Mouse (Mus musculus): ENCODE results near the gene 1700021F05Rik. TPM values are rescaled to one million over a fixed set of nuclear protein-coding genes. Genes with fewer than 3 reads are reported as not detected.

Gene 1700021F05Rik
- polyA plus RNA-seq, 1 experiment from 2014 or later, result 62.6 TPM

- 84% methylated on average over 2 of the region's 2 CpGs for WGBS
- no peak overlapping the region for H3K4me3 ChIP-seq
- no peaks in the 10 kb centered on the region for H3K36me3 ChIP-seq (replicated peaks)
Observed at GRCm38 (mm10) chr10:43574352-43574751, 33.6 kb upstream of the 1700021F05Rik start.

GRCm38 (mm10) chr10:43561311-43561710, 20.5 kb upstream of the 1700021F05Rik start:
- no peak overlapping the region for H3K4me3 ChIP-seq
- no peak for ATAC-seq (replicated peaks)

More at GRCm38 (mm10) chr10:43574352-43574751, 33.6 kb upstream of the 1700021F05Rik start:
- Histone ChIP-seq H3K9me3 (no peaks in the 10 kb centered on the region), H3K4me1 (peaks cover 13% of the 10 kb centered on the region), H3K27ac (no peak overlapping the region), H3K4me2 (no peak overlapping the region), H3K27me3 (replicated peaks) (no peaks in the 10 kb centered on the region; the same call in 1 of the 2 replicates), H3K9ac (no peak overlapping the region)
- ATAC-seq (replicated peaks), result no peak

DNA sequence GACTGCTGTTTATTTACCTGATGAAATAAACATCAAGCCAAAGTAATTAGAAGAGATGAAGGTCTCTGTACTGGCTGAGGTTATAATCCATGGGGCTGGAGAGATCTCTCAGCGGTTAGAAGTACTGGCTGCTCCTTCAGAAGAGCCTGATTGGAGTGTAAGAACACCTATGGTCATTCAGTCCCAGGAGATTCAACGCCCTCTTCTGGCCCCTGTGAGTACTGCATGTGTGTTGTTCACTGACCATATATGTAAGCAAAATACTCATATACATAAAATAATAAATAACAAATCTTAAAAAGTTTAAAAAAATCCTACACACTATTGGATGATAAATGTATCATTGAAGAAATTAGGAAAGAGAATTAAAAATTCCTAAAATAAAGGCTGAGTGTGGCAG, 20.0 kb upstream of the 1700021F05Rik start:
- H3K4me1 ChIP-seq, result no peaks in the 10 kb centered on the region
- H3K36me3 ChIP-seq (replicated peaks), result no peaks in the 10 kb centered on the region
- no peak overlapping the region for H3K4me3 ChIP-seq
- H3K4me2 ChIP-seq, result no peak overlapping the region
- H3K9me3 ChIP-seq, result no peaks in the 10 kb centered on the region
- 45% methylated on average over 2 of the region's 2 CpGs for WGBS
- ATAC-seq (replicated peaks), result no peak
- H3K9ac ChIP-seq, result no peak overlapping the region
- H3K27me3 ChIP-seq (replicated peaks), result no peaks in the 10 kb centered on the region
- H3K27ac ChIP-seq, result no peak overlapping the region

More at GRCm38 (mm10) chr10:43561311-43561710, 20.5 kb upstream of the 1700021F05Rik start:
- no peak overlapping the region for H3K27ac ChIP-seq
- H3K9ac ChIP-seq, result no peak overlapping the region
- no peak overlapping the region for H3K4me2 ChIP-seq
- no peaks in the 10 kb centered on the region for H3K36me3 ChIP-seq (replicated peaks)
- no peaks in the 10 kb centered on the region for H3K4me1 ChIP-seq
- WGBS, result 92% methylated on average over 2 of the region's 2 CpGs
- no peaks in the 10 kb centered on the region for H3K27me3 ChIP-seq (replicated peaks)
- no peaks in the 10 kb centered on the region for H3K9me3 ChIP-seq

DNA sequence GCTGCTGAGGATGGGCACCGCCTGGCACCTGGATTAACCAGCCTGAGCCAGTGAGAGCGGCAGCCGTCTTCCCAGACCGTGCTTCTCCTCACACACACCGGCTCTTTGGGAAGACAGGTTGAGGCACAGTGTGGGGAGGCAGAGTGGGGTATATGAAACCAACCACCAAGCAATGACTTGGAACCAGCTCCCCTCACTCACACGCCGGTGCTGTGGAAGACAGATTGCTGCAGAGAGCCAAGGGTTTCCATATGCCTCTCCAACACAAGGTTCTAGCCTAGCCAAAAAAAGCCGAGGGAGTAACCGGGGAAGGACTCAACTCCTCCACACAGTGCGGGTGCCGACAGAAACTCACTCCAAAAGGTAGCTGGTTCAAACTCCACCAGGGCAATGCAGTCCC, 18.5 kb upstream of the 1700021F05Rik start:
- no peak overlapping the region for H3K4me2 ChIP-seq
- H3K4me1 ChIP-seq, result no peaks in the 10 kb centered on the region
- no peaks in the 10 kb centered on the region for H3K27me3 ChIP-seq (replicated peaks)
- H3K9ac ChIP-seq, result no peak overlapping the region
- H3K4me3 ChIP-seq, result no peak overlapping the region
- no peak overlapping the region for H3K27ac ChIP-seq
- WGBS, result 84% methylated on average over 11 of the region's 11 CpGs
- H3K9me3 ChIP-seq, result no peaks in the 10 kb centered on the region
- no peak for ATAC-seq (replicated peaks)
- no peaks in the 10 kb centered on the region for H3K36me3 ChIP-seq (replicated peaks)

GRCm38 (mm10) chr10:43557630-43558165, 16.9 kb upstream of the 1700021F05Rik start:
- H3K9me3 ChIP-seq, result no peaks in the 10 kb centered on the region
- no peaks in the 10 kb centered on the region for H3K36me3 ChIP-seq (replicated peaks)
- no peak for ATAC-seq (replicated peaks)
- no peaks in the 10 kb centered on the region for H3K4me1 ChIP-seq
- H3K4me2 ChIP-seq, result no peak overlapping the region
- H3K9ac ChIP-seq, result no peak overlapping the region
- H3K4me3 ChIP-seq, result no peak overlapping the region
- no peaks in the 10 kb centered on the region for H3K27me3 ChIP-seq (replicated peaks)
- no peak overlapping the region for H3K27ac ChIP-seq
- 86% methylated on average over 5 of the region's 5 CpGs for WGBS

DNA sequence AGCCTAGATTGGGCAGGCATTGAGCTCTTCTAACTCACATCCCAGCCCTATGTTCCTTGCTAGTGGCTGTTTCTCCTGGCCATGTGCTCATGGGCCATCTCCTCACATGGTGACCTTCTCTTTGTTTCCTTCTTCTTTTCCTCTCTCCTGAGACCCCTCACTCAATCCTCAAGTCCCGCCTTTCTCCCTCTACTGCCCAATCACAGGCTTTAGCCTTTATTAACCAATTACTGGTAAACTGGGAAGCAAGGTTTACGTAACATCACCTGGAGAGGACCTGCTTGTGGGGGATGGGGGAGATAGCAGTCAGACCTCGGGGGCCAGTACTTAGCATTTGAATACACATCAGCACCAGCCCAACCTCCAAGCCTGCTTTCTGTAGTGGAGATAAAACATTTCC, 10.6 kb upstream of the 1700021F05Rik start:
- peak; percentile 48; the same call in 1 of the 2 replicates for ATAC-seq (replicated peaks)
- H3K9ac ChIP-seq, result no peak overlapping the region
- 0 out of 2 replicates have a peak overlapping the region, but pooled peaks have one; percentile 8 for H3K27ac ChIP-seq
- no peaks in the 10 kb centered on the region for H3K36me3 ChIP-seq (replicated peaks)
- no peaks in the 10 kb centered on the region for H3K4me1 ChIP-seq
- no peaks in the 10 kb centered on the region for H3K9me3 ChIP-seq
- H3K4me3 ChIP-seq, result no peak overlapping the region
- H3K4me2 ChIP-seq, result no peak overlapping the region
- H3K27me3 ChIP-seq (replicated peaks), result no peaks in the 10 kb centered on the region
- 30% methylated on average over 3 of the region's 3 CpGs for WGBS

- Histone ChIP-seq H3K9ac (no peak overlapping the region), H3K27ac (0 out of 2 replicates have a peak overlapping the region, but pooled peaks have one; percentile 8), H3K4me1 (no peaks in the 10 kb centered on the region), H3K4me3 (no peak overlapping the region), H3K36me3 (replicated peaks) (no peaks in the 10 kb centered on the region), H3K27me3 (replicated peaks) (no peaks in the 10 kb centered on the region), H3K4me2 (no peak overlapping the region), H3K9me3 (no peaks in the 10 kb centered on the region)
- 35% methylated on average over 3 of the region's 3 CpGs for WGBS
- no peak for ATAC-seq (replicated peaks)
Observed at GRCm38 (mm10) chr10:43550923-43551322, 10.1 kb upstream of the 1700021F05Rik start.

GRCm38 (mm10) chr10:43549411-43549810, 8.6 kb upstream of the 1700021F05Rik start:
- ATAC-seq (replicated peaks), result no peak
- 59% methylated on average over 5 of the region's 5 CpGs for WGBS

GRCm38 (mm10) chr10:43541153-43541544, 355 bp upstream of the 1700021F05Rik start:
- peak; percentile 32; the same call in 1 of the 2 replicates for ATAC-seq (replicated peaks)

More at GRCm38 (mm10) chr10:43549411-43549810, 8.6 kb upstream of the 1700021F05Rik start:
- H3K27ac ChIP-seq, result no peak overlapping the region
- no peak overlapping the region for H3K4me3 ChIP-seq
- H3K36me3 ChIP-seq (replicated peaks), result no peaks in the 10 kb centered on the region
- no peak overlapping the region for H3K4me2 ChIP-seq
- H3K4me1 ChIP-seq, result no peaks in the 10 kb centered on the region
- H3K9ac ChIP-seq, result no peak overlapping the region
- no peaks in the 10 kb centered on the region for H3K27me3 ChIP-seq (replicated peaks)
- H3K9me3 ChIP-seq, result no peaks in the 10 kb centered on the region

DNA sequence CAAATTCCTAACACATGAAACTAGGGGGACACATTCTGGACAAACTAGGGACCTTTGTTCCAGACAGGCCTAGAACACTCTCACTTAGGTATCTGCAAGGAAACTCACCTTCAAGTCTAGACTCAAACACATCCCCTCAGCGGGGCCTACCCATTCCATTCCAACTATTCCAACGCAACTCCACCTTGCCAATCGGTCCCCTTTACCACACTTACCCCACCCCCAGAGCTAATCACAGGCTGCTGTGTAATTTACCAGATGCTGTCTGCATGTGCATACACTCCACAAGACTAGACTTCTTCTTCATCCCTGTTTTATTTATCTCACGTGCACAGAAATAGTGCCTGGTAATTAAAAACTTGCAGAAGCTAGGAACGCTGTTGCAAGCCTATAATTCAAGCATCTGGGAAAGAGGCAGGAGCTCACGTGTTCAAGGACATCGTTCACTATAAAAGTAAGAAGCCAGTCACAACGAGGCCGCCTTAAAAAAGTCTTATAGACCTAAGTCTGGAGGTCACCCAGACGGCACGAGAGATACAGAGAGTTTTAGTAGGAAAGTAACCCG, 966 bp downstream of the 1700021F05Rik start:
- Histone ChIP-seq H3K9ac (peak overlapping the region; percentile 85), H3K4me1 (peaks cover 17% of the 10 kb centered on the region), H3K27me3 (replicated peaks) (no peaks in the 10 kb centered on the region), H3K4me2 (peak overlapping the region; percentile 56), H3K27ac (no peak overlapping the region), H3K9me3 (no peaks in the 10 kb centered on the region), H3K36me3 (replicated peaks) (no peaks in the 10 kb centered on the region), H3K4me3 (peak overlapping the region; percentile 65)
- 24% methylated on average over 12 of the region's 12 CpGs for WGBS
- ATAC-seq (replicated peaks), result no peak

More at GRCm38 (mm10) chr10:43541153-43541544, 355 bp upstream of the 1700021F05Rik start:
- Histone ChIP-seq H3K9ac (no peak overlapping the region), H3K9me3 (no peaks in the 10 kb centered on the region), H3K36me3 (replicated peaks) (no peaks in the 10 kb centered on the region), H3K27me3 (replicated peaks) (no peaks in the 10 kb centered on the region), H3K4me3 (peak overlapping the region; percentile 65), H3K4me1 (peaks cover 17% of the 10 kb centered on the region), H3K27ac (no peak overlapping the region), H3K4me2 (peak overlapping the region; percentile 56)
- 44% methylated on average over 8 of the region's 8 CpGs for WGBS

- no peak overlapping the region for H3K4me3 ChIP-seq
- no peak overlapping the region for H3K27ac ChIP-seq
- no peak overlapping the region for H3K4me2 ChIP-seq
- H3K9ac ChIP-seq, result no peak overlapping the region
- ATAC-seq (replicated peaks), result no peak
- H3K9me3 ChIP-seq, result no peaks in the 10 kb centered on the region
- no peaks in the 10 kb centered on the region for H3K36me3 ChIP-seq (replicated peaks)
- peaks cover 17% of the 10 kb centered on the region for H3K4me1 ChIP-seq
- WGBS, result 90% methylated on average over 5 of the region's 5 CpGs
- no peaks in the 10 kb centered on the region for H3K27me3 ChIP-seq (replicated peaks)
Observed at GRCm38 (mm10) chr10:43538831-43539230, 2.0 kb downstream of the 1700021F05Rik start.

DNA sequence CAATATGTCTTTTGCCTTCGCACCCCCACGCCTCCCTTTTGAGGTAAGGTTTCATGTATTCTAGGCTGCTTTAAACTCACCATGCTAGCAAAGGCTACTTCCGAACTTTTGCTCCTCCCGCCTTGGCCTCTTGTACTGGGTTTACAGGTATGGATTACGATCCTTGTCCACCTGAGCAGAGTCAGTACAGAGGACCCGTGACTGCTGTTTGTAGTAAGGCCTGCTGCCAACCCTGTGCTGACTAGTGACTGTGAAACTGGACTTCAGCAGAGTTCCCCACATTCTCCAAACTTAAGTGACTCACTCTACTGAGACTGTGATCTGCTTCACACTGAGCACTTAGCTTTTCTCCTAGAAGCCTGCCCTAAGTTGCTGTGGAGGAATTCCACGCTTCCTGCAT, 3.1 kb downstream of the 1700021F05Rik start:
- ATAC-seq (replicated peaks), result no peak
- 98% methylated on average over 7 of the region's 7 CpGs for WGBS
- Histone ChIP-seq H3K36me3 (replicated peaks) (0 out of 2 replicates have a peak, but pooled peaks cover 5% of the 10 kb centered on the region), H3K27me3 (replicated peaks) (no peaks in the 10 kb centered on the region), H3K4me1 (peaks cover 17% of the 10 kb centered on the region), H3K4me3 (no peak overlapping the region), H3K27ac (no peak overlapping the region), H3K9ac (no peak overlapping the region), H3K9me3 (no peaks in the 10 kb centered on the region), H3K4me2 (no peak overlapping the region)

DNA sequence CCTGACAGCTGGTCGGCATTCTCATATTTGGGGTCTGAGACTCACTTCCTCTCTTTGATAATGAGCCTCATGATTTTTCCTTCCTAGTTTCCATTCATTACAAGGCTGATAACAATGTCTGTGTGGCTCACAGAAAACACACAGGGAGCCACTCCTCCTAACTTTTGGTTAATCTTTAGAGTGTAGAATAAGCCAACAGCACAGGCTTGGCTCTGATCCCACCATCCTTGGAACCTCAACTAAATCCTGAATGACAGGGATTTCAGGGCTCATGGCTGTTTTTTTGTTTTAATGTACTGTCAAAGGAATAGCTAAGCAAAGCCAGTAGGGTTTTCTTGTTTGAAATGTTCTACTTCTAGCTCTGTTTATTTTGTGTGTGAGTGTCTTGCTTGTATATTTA, 6.4 kb downstream of the 1700021F05Rik start:
- H3K27me3 ChIP-seq (replicated peaks), result no peaks in the 10 kb centered on the region
- H3K9ac ChIP-seq, result no peak overlapping the region
- ATAC-seq (replicated peaks), result no peak
- H3K27ac ChIP-seq, result no peak overlapping the region
- H3K4me2 ChIP-seq, result no peak overlapping the region
- H3K4me1 ChIP-seq, result peaks cover 7% of the 10 kb centered on the region
- H3K9me3 ChIP-seq, result no peaks in the 10 kb centered on the region
- 67% methylated on average over 1 of the region's 1 CpGs for WGBS
- no peak overlapping the region for H3K4me3 ChIP-seq
- peaks cover 19% of the 10 kb centered on the region; the same call in 1 of the 2 replicates for H3K36me3 ChIP-seq (replicated peaks)

All from midbrain, embryonic 15.5 days (tissue).